ENCODE assay signal across 10 mouse cellular contexts in genomic region chr6:114891771-114892170, GRCm38 (mm10).
DNase-seq lines count a peak whose midpoint lies in the region; ATAC-seq and TF ChIP-seq lines count a peak whose summit lies in the region.
"Had no signal": no experiment of that assay in that cellular context is flagged by ENCODE, and none has a peak within 500 bp of the region (broad histone marks: within the 10 kb centered on the region; RNA-seq: fewer than 3 reads in every experiment).

No protein-coding gene starts in this region.

- H3K9ac ChIP-seq in heart, embryonic 16.5 days (ENCODE audit: low read length), result peak overlapping the region; percentile 52
- no peak overlapping the region for H3K9ac ChIP-seq in midbrain, embryonic 11.5 days (ENCODE audit: low read length)
- H3K9ac ChIP-seq in limb, embryonic 11.5 days (ENCODE audit: low read length), result no peak overlapping the region
- H3K9ac ChIP-seq in stomach, postnatal 0 days (ENCODE audit: low read length), result no peak overlapping the region

- no peak for TF ChIP-seq CTCF in stomach, postnatal 0 days (IDR thresholded peaks at IDR 0.05; ENCODE audit: low read depth)

- ATAC-seq in heart, embryonic 16.5 days (replicated peaks; ENCODE audit: extremely low read depth, insufficient read depth, low FRiP score), result no peak
- no peak for ATAC-seq in midbrain, embryonic 11.5 days (ENCODE audit: low FRiP score)
- ATAC-seq in limb, embryonic 11.5 days (ENCODE audit: insufficient number of reproducible peaks, low FRiP score, low TSS enrichment, low read depth), result no peak
- ATAC-seq in stomach, postnatal 0 days (ENCODE audit: low FRiP score, low TSS enrichment), result no peak

- H3K36me3 ChIP-seq in heart, embryonic 16.5 days (ENCODE audit: control insufficient read depth, insufficient read depth), result peaks cover 7% of the 10 kb centered on the region; the same call in 1 of the 2 replicates
- peaks cover 50% of the 10 kb centered on the region for H3K36me3 ChIP-seq in midbrain, embryonic 10.5 days
- no peaks in the 10 kb centered on the region for H3K36me3 ChIP-seq in midbrain, embryonic 11.5 days (ENCODE audit: control insufficient read depth, insufficient read depth, low read length)
- H3K36me3 ChIP-seq in limb, embryonic 11.5 days (ENCODE audit: control insufficient read depth, insufficient read depth, low read length), result peaks cover 4% of the 10 kb centered on the region
- no peaks in the 10 kb centered on the region for H3K36me3 ChIP-seq in stomach, postnatal 0 days (ENCODE audit: control insufficient read depth, insufficient read depth, low read length)

- H3K4me3 ChIP-seq in heart, embryonic 16.5 days (ENCODE audit: low read length), result no peak overlapping the region
- peak overlapping the region; percentile 35; the same call in 1 of the 2 replicates for H3K4me3 ChIP-seq in midbrain, embryonic 10.5 days
- H3K4me3 ChIP-seq in midbrain, embryonic 11.5 days (ENCODE audit: low read depth, low read length), result no peak overlapping the region
- no peak overlapping the region for H3K4me3 ChIP-seq in limb, embryonic 11.5 days (ENCODE audit: low read depth, low read length)
- H3K4me3 ChIP-seq in stomach, postnatal 0 days (ENCODE audit: low read depth, low read length), result no peak overlapping the region

- H3K4me2 ChIP-seq in heart, embryonic 16.5 days (ENCODE audit: low read depth, low read length), result no peak overlapping the region
- H3K4me2 ChIP-seq in midbrain, embryonic 11.5 days, result no peak overlapping the region
- no peak overlapping the region for H3K4me2 ChIP-seq in limb, embryonic 11.5 days (ENCODE audit: low read depth, severe bottlenecking)
- no peak overlapping the region for H3K4me2 ChIP-seq in stomach, postnatal 0 days (replicated peaks; ENCODE audit: low read depth)

- peaks cover 83% of the 10 kb centered on the region for H3K4me1 ChIP-seq in heart, embryonic 16.5 days (ENCODE audit: control insufficient read depth, insufficient read depth, low read length)
- H3K4me1 ChIP-seq in midbrain, embryonic 10.5 days, result peaks cover 76% of the 10 kb centered on the region
- H3K4me1 ChIP-seq in midbrain, embryonic 11.5 days (ENCODE audit: control insufficient read depth, insufficient read depth, low read length), result peaks cover 52% of the 10 kb centered on the region
- H3K4me1 ChIP-seq in limb, embryonic 11.5 days (ENCODE audit: control insufficient read depth, insufficient read depth, low read length), result peaks cover 46% of the 10 kb centered on the region
- peaks cover 21% of the 10 kb centered on the region for H3K4me1 ChIP-seq in stomach, postnatal 0 days (replicated peaks; ENCODE audit: control insufficient read depth, insufficient read depth)

- H3K27me3 ChIP-seq in heart, embryonic 16.5 days (ENCODE audit: control insufficient read depth, insufficient read depth, low read length), result no peaks in the 10 kb centered on the region
- H3K27me3 ChIP-seq in midbrain, embryonic 10.5 days (ENCODE audit: low read depth, poor library complexity, severe bottlenecking), result no peaks in the 10 kb centered on the region
- no peaks in the 10 kb centered on the region for H3K27me3 ChIP-seq in midbrain, embryonic 11.5 days (ENCODE audit: control insufficient read depth, insufficient read depth, low read length)
- no peaks in the 10 kb centered on the region for H3K27me3 ChIP-seq in limb, embryonic 11.5 days (ENCODE audit: control insufficient read depth, insufficient read depth, low read length)
- H3K27me3 ChIP-seq in stomach, postnatal 0 days (ENCODE audit: control insufficient read depth, insufficient read depth, low read length), result no peaks in the 10 kb centered on the region

- peak overlapping the region; percentile 91 for H3K27ac ChIP-seq in heart, embryonic 16.5 days (ENCODE audit: low read length)
- H3K27ac ChIP-seq in midbrain, embryonic 10.5 days (replicated peaks), result peak overlapping the region; percentile 79
- H3K27ac ChIP-seq in midbrain, embryonic 11.5 days (ENCODE audit: low read depth, low read length), result no peak overlapping the region
- peak overlapping the region; percentile 52; the same call in 1 of the 2 replicates for H3K27ac ChIP-seq in limb, embryonic 11.5 days (replicated peaks; ENCODE audit: low read depth, low read length)
- peak overlapping the region; percentile 49; the same call in 1 of the 2 replicates for H3K27ac ChIP-seq in stomach, postnatal 0 days (replicated peaks)

- 61% methylated on average over 12 of the region's 12 CpGs for WGBS in heart, embryonic 16.5 days
- whole genome bisulfite sequencing in midbrain, embryonic 10.5 days, result 75% methylated on average over 12 of the region's 12 CpGs
- WGBS in midbrain, embryonic 11.5 days, result 58% methylated on average over 12 of the region's 12 CpGs
- WGBS in limb, embryonic 11.5 days, result 74% methylated on average over 12 of the region's 12 CpGs
- 58% methylated on average over 12 of the region's 12 CpGs for WGBS in stomach, postnatal 0 days

- no peaks in the 10 kb centered on the region for H3K9me3 ChIP-seq in heart, embryonic 16.5 days (replicated peaks; ENCODE audit: control insufficient read depth, low read length)
- peaks cover 6% of the 10 kb centered on the region; the same call in 1 of the 2 replicates for H3K9me3 ChIP-seq in midbrain, embryonic 10.5 days (replicated peaks)
- no peaks in the 10 kb centered on the region; the same call in 1 of the 2 replicates for H3K9me3 ChIP-seq in midbrain, embryonic 11.5 days (ENCODE audit: control insufficient read depth, low read length)
- H3K9me3 ChIP-seq in limb, embryonic 11.5 days (ENCODE audit: control insufficient read depth, low read length), result no peaks in the 10 kb centered on the region; the same call in 1 of the 2 replicates
- no peaks in the 10 kb centered on the region for H3K9me3 ChIP-seq in stomach, postnatal 0 days (ENCODE audit: control insufficient read depth, low read length)

- DNase-seq in heart, adult 8-10 months (ENCODE audit: low spot score), result no peak
- no peak for DNase-seq in midbrain, embryonic 10.5 days (ENCODE audit: low spot score)
- no peak for DNase-seq in midbrain, embryonic 11.5 days (ENCODE audit: low spot score, missing footprints)
- DNase-seq in limb, embryonic 11.5 days (ENCODE audit: low spot score), result no peak
- DNase-seq in stomach, postnatal 0 days (ENCODE audit: low spot score), result no peak
- DNase-seq in cerebellum, adult 9-11 months, result no peak
- DNase-seq in spleen, adult 12 weeks (ENCODE audit: low spot score), result no peak
- DNase-seq: cerebellum, adult 11 months; thymus, postnatal 14 days had no signal

- no peak for TF ChIP-seq EP300 in stomach, postnatal 0 days (optimal IDR thresholded peaks at IDR 0.05)
